Mouse (Mus musculus) G1E (cell line): ENCODE data around the gene Clp1. TPM values are rescaled to one million over a fixed set of nuclear protein-coding genes. Genes with fewer than 3 reads are reported as not detected.

Experiments used
- ATAC-seq: 2 replicates; pipeline ENCODE4 v1.8.0; 2016; ENCODE audit warnings: mild to moderate bottlenecking; ENCODE audit not compliant: insufficient number of reproducible peaks, poor library complexity, low FRiP score, severe bottlenecking; ENCODE audit errors: extremely low read depth
- DNase-seq: peaks from one replicate; pipeline ENCODE4 v3.0.0; 2012; ENCODE audit warnings: low spot score
- H3K27me3 ChIP-seq: 2 replicates; pipeline ENCODE4 v1.6.1; 2012; ENCODE audit warnings: mild to moderate bottlenecking, low read length, inconsistent platforms; ENCODE audit not compliant: insufficient read depth
- H3K36me3 ChIP-seq: replicated peaks from 2 replicates; pipeline ENCODE3; 2012; ENCODE audit warnings: mild to moderate bottlenecking, inconsistent platforms
- H3K4me1 ChIP-seq: 2 replicates; pipeline ENCODE4 v1.6.1; 2012; ENCODE audit warnings: low read depth, low read length, inconsistent platforms, mixed read lengths; ENCODE audit not compliant: insufficient read depth
- H3K4me3 ChIP-seq: 2 replicates; pipeline ENCODE4 v1.5.1; 2012; ENCODE audit warnings: low read depth, mild to moderate bottlenecking, inconsistent platforms, low read length, moderate library complexity, mixed read lengths
- H3K9me3 ChIP-seq: replicated peaks from 2 replicates; pipeline ENCODE4 v1.6.1; 2012; ENCODE audit warnings: inconsistent platforms
- CTCF ChIP-seq: IDR thresholded peaks from 2 replicates; pipeline ENCODE4 v1.5.1; 2012; ENCODE audit warnings: low read depth, low read length, inconsistent platforms, mixed read lengths
- GATA1 ChIP-seq: IDR thresholded peaks from 2 replicates; pipeline ENCODE4 v1.6.1; 2012; ENCODE audit warnings: borderline replicate concordance, low read length, inconsistent platforms, mixed read lengths
- GATA2 ChIP-seq: IDR thresholded peaks from 2 replicates; pipeline ENCODE4 v1.6.1; 2012; ENCODE audit warnings: low read depth, low read length, inconsistent platforms, borderline replicate concordance
- POLR2AphosphoS5 ChIP-seq: IDR thresholded peaks from 2 replicates; pipeline ENCODE4 v1.6.1; 2012; ENCODE audit warnings: low read depth, low read length, inconsistent platforms; ENCODE audit not compliant: insufficient replicate concordance
- TAL1 ChIP-seq: conservative IDR thresholded peaks from 2 replicates; pipeline ENCODE4 v1.6.1; 2012; ENCODE audit warnings: low read depth, low read length, inconsistent platforms, mixed read lengths
- polyA plus RNA-seq: library from polyadenylated mRNA; stranded (reverse); fragments of >175 nt; gene quantifications from 2 replicates; pipeline ENCODE4 v1.2.3, GENCODE M21; 2012
- total RNA-seq, 2 experiments: library from RNA; stranded (forward) in 1 of 2; stranded (reverse) in 1 of 2; fragments of 200-1000 nt in 1 of 2; fragments of >200 nt in 1 of 2; fragmentation: Nextera tagmentation in 1 of 2; gene quantifications; 2 replicates each; pipeline ENCODE4 v1.2.3; 2014 to 2017

Gene Clp1
- total and polyA plus RNA-seq, 3 experiments = 1.1 to 44.7 (median 30.0) TPM

DNA sequence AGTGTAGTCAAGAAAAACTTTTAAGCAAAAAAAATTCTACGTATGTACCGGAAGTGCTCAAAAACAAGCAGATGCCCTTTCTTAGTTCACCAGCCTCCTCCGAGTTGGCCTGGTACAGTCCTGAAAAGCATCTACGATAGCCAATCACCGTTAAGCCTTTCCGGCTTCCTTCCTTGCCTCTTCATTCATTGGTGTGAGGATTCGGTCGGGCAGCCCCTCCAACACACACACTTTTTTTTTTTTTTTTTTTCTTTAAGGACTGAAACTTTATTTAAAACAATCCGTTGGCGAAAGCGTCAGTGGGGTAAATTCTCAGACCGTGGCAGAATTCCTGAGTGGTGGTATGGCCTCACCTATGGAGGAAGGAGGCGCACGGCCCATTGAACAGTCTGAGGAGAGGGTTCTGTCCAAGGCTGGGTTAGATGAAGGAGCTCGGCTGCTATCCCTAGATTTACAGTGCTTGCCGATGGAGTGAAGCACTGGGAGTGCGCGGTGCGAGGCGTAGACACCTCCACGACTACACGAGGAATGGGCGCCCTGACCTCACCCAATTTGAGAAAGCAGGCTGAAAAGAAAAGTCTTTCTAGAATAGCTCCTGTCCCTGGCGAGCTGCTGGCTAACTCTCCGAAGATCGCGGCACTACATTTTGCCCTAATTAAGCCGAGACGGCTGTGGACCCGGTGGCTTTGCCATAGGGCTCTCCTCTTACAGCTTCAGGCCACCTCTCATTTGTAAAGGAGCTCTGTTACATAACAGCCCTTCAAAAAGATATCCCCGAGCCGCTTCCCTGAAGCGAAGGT lies 11.4 kb downstream of the Clp1 start:
- DNase-seq = peak; percentile 84
- TF ChIP-seq GATA1 (no peak), CTCF (no peak), POLR2AphosphoS5 (no peak), TAL1 (no peak), GATA2 (no peak)
- Histone ChIP-seq H3K36me3 (peaks cover 12% of the 10 kb centered on the region), H3K4me3 (peak overlapping the region; percentile 90), H3K4me1 (peaks cover 30% of the 10 kb centered on the region), H3K9me3 (no peaks in the 10 kb centered on the region), H3K27me3 (no peaks in the 10 kb centered on the region)
- peak; percentile 94 for ATAC-seq

DNA sequence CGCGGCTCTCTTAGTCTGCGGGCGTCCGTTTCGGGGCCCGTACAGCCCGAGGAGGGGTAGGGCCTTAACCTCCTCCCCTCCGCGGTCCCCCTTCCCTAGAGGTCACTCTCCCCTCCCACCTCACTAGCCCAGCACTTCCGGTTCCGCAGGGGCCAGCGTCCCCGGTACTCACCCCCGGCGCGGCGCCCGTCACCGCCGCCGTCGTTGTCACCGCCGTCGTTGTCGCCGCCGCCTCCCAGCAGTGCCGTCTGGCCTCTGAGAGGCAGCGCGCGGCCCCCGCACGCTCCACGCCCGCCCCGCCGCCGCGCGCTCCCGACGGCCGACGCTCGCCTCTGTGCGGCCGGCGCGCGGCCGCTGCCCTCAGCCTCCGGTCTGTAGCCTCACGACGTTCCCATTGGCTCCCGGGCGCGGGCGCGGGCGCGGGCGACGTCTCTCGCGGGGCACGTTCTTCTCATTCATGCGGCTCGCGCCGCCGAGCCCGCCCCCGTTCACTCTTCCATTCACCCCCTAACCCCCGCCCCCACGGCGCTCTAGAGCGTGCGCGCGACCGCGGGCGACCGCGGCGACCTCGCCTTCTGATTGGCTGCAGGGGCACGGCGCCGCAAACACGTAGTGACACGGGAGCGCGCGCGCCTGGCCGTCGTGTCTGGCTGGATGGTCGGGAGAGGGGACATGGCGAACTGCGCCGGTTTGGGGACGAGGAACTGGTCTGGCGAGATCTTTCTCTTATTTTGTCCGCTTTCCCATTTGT lies 12.2 kb downstream of the Clp1 start, which contains the start of gene Zdhhc5:
Gene Zdhhc5, minus strand, starts transcription at position 370 of the 751 bp plus-strand sequence.
- Histone ChIP-seq H3K4me3 (peak within 1 kb of the TSS; percentile 90), H3K4me1 (peaks cover 33% of the 10 kb centered on the region), H3K9me3 (no peaks in the 10 kb centered on the region), H3K36me3 (peaks cover 20% of the 10 kb centered on the region), H3K27me3 (no peaks in the 10 kb centered on the region)
- DNase-seq = peak; percentile 96
- TF ChIP-seq TAL1 (no peak), GATA1 (no peak), CTCF (no peak), POLR2AphosphoS5 (no peak), GATA2 (no peak)
- peak; percentile 66 for ATAC-seq

DNA sequence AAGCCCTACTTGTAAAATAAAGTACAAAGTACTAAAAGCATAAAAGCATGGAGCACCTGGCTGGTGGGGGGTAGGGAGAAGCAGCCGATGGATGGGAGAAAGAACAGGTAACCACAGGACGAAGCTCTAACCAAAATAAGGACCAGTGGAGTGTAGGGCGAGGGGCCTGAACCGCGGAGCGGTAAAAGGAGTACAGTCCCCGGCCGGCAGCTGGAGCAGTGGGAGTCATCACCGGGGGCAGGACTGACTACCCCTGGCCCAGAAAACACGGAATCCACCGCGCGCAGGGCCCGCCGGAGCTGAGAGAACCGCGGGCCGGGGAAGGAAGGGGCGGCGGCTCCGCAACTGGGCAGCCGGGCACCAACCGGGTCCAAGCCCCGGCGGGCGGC lies 12.7 kb downstream of the Clp1 start:
- Histone ChIP-seq H3K27me3 (no peaks in the 10 kb centered on the region), H3K4me1 (peaks cover 36% of the 10 kb centered on the region), H3K4me3 (peak overlapping the region; percentile 90), H3K36me3 (peaks cover 26% of the 10 kb centered on the region), H3K9me3 (no peaks in the 10 kb centered on the region)
- DNase-seq (no peak), ATAC-seq (no peak)
- TF ChIP-seq GATA2 (no peak), POLR2AphosphoS5 (no peak), TAL1 (no peak), CTCF (no peak), GATA1 (no peak)

DNA sequence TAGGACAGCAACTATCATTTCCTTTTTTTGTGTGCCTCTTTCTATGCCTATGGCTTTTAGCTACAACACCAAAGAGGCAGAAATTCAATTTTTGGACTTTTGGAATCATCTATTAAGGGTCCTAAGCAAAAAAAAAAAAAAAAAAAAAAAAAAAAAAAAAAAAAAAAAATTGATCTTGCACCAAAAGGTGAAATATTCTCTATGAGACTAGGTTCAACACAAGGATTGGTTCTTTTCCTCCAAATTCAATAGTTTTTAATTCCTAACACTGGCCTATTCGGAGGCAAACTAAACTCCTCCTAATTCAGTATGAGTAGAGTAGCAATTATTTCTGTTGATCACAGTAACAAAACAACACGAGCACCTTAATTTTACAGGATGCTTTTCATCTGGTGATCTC lies 15.3 kb downstream of the Clp1 start:
- H3K4me1 ChIP-seq = peaks cover 29% of the 10 kb centered on the region
- peaks cover 51% of the 10 kb centered on the region for H3K36me3 ChIP-seq
- no peak for DNase-seq
- no peaks in the 10 kb centered on the region for H3K27me3 ChIP-seq
- no peaks in the 10 kb centered on the region for H3K9me3 ChIP-seq
- TF ChIP-seq POLR2AphosphoS5 (no peak), TAL1 (no peak), GATA1 (no peak), GATA2 (no peak), CTCF (no peak)
- no peak for ATAC-seq
- H3K4me3 ChIP-seq = no peak overlapping the region

DNA sequence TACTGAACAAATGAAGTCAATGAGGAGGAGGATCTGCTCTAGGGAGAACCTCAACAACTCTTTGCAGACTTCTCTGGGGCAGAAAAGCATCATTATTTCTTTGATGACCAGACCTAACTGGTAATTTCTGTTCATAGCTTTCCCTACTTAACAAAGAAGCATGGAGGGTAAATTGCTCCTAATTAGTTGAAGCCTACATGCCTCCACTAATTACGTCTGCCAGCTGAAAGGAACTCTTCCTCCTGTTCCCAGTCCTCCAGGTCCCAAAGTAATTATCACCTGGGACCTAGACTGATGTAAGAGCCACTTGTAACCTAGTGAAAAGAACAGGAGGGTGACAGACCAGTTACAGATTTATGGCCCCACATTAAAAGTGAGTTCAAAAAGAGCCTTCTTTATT lies 19.6 kb downstream of the Clp1 start:
- peaks cover 23% of the 10 kb centered on the region for H3K4me1 ChIP-seq
- H3K27me3 ChIP-seq = no peaks in the 10 kb centered on the region
- DNase-seq (no peak), ATAC-seq (no peak)
- TF ChIP-seq CTCF = no peak
- no peak for TF ChIP-seq GATA2
- TF ChIP-seq TAL1 = no peak
- no peak for TF ChIP-seq GATA1
- no peak for TF ChIP-seq POLR2AphosphoS5
- peaks cover 85% of the 10 kb centered on the region for H3K36me3 ChIP-seq
- H3K4me3 ChIP-seq = no peak overlapping the region
- no peaks in the 10 kb centered on the region for H3K9me3 ChIP-seq

DNA sequence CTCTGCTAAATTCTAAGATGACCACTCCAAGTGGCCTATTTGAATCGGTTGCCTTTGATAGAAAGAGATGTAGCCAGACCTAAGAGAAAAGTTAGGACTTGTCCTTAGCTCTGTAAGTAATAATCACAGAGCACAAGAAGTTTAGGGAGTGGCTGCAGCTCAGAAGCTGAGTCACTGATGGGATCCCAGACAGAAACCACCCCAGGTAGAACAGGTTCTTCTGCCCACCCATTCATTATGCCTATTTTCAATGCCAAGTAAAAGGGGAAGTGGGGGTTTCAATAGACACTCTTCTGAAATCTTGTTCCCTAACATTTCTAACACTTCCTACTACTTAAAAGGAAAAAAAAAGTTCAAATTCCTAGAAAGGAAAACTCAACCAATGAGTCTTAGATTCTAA lies 21.9 kb downstream of the Clp1 start:
- Histone ChIP-seq H3K9me3 (no peaks in the 10 kb centered on the region), H3K4me1 (peaks cover 19% of the 10 kb centered on the region), H3K27me3 (no peaks in the 10 kb centered on the region), H3K4me3 (no peak overlapping the region), H3K36me3 (peaks cover 89% of the 10 kb centered on the region)
- TF ChIP-seq CTCF (no peak), POLR2AphosphoS5 (no peak)
- ATAC-seq (no peak), DNase-seq (no peak)
